Mouse (Mus musculus): Measurements from ENCODE around the gene Ino80.

DNA sequence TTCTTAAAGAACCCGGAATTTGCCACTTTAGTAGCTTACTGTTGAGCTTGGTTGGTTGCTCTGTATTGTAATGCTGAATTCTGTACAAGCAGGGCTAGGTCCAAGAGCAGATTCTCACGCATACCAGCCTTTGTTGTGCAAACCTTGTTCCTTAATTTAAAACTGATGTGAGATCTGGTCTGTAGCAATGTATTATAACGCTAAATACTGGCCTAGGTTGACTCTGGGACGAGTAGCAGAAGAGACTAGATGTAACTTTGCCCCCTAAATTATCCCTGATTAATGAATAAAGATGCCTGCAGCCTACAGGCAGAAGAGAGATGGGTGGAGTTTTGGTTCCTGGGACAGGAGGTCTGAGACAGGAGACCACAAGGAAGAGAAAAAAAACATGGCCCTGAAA lies 13.5 kb downstream of the Ino80 start:
- TF ChIP-seq CTCF (IDR thresholded peaks at IDR 0.05; ENCODE audit: control insufficient read depth, insufficient read depth, low read length) (no peak), POLR2A (IDR thresholded peaks at IDR 0.05; ENCODE audit: borderline replicate concordance, control insufficient read depth, low read depth, low read length) (no peak)
